Mouse (Mus musculus) kidney, embryonic 14.5 days (tissue): ENCODE results near the gene Casp14. TPM values are rescaled to one million over a fixed set of nuclear protein-coding genes. Genes with fewer than 3 reads are reported as not detected.
"Not testable (repeated sequence)": the region's sequence is repeated elsewhere in the genome, so short reads cannot be mapped to it uniquely, and the experiment has no call there.

Experiments
- ATAC-seq: fragments of 200-750 bp; cut with Nextera tagmentation; 2 replicates; pipeline ENCODE4 v1.8.0; 2017; ENCODE audit warnings: moderate number of reproducible peaks, mild to moderate bottlenecking, moderate TSS enrichment, moderate library complexity; ENCODE audit not compliant: low FRiP score, low TSS enrichment
- H3K27ac ChIP-seq: fragments of 300-500 bp; sonication (generic); 2 replicates; pipeline ENCODE4 v1.5.1; 2014; ENCODE audit warnings: low read depth, mild to moderate bottlenecking, low read length, moderate library complexity, mixed read lengths
- H3K27me3 ChIP-seq: fragments of 300-500 bp; sonication (generic); 2 replicates; pipeline ENCODE4 v1.6.1; 2014; ENCODE audit warnings: mild to moderate bottlenecking, low read length; ENCODE audit not compliant: control insufficient read depth, insufficient read depth
- H3K36me3 ChIP-seq: fragments of 300-500 bp; sonication (generic); 2 replicates; pipeline ENCODE4 v1.6.1; 2014; ENCODE audit warnings: low read length, mixed read lengths; ENCODE audit not compliant: control insufficient read depth, insufficient read depth
- H3K4me1 ChIP-seq: fragments of 300-500 bp; sonication (generic); 2 replicates; pipeline ENCODE4 v1.6.1; 2014; ENCODE audit warnings: low read length, mixed read lengths; ENCODE audit not compliant: control insufficient read depth, insufficient read depth
- H3K4me2 ChIP-seq: fragments of 300-500 bp; sonication (generic); replicated peaks from 2 replicates; pipeline ENCODE4 v1.6.1; 2014; ENCODE audit warnings: low read depth, mild to moderate bottlenecking, low read length
- H3K4me3 ChIP-seq: fragments of 300-500 bp; sonication (generic); 2 replicates; pipeline ENCODE4 v1.5.1; 2014; ENCODE audit warnings: mild to moderate bottlenecking, low read length
- H3K9ac ChIP-seq: fragments of 300-500 bp; sonication (generic); 2 replicates; pipeline ENCODE4 v1.6.1; 2014; ENCODE audit warnings: low read depth, mild to moderate bottlenecking, low read length, moderate library complexity
- H3K9me3 ChIP-seq: fragments of 300-500 bp; sonication (generic); 2 replicates; pipeline ENCODE4 v1.6.1; 2016; ENCODE audit warnings: low read length; ENCODE audit not compliant: control insufficient read depth
- WGBS: fragments of 180-500 bp; shearing (Covaris S2); extraction: QIAGEN DNeasy Blood & Tissue Kit; methylation state at CpG from one replicate; pipeline ENCODE4 v1.1.7; 2014; 5-methylcytosine and 5-hydroxymethylcytosine counted together
- polyA plus RNA-seq: library from polyadenylated mRNA; unstranded; fragments of >200 nt; fragmentation: Nextera tagmentation; extraction: Ambion mirVana; gene quantifications from 2 replicates; pipeline ENCODE4 v1.2.1, GENCODE M21; 2014

The Casp14 gene
- polyA plus RNA-seq, 1 experiment from 2014 or later = not detected

GRCm38 (mm10) chr10:78710706-78711105, 7.4 kb downstream of the Casp14 start:
- no peaks in the 10 kb centered on the region for H3K27me3 ChIP-seq
- no peak overlapping the region for H3K9ac ChIP-seq
- no peak overlapping the region for H3K4me2 ChIP-seq
- ATAC-seq = no peak
- H3K27ac ChIP-seq = no peak overlapping the region
- H3K9me3 ChIP-seq = no peaks in the 10 kb centered on the region
- no peaks in the 10 kb centered on the region for H3K36me3 ChIP-seq
- H3K4me3 ChIP-seq = no peak overlapping the region
- no peaks in the 10 kb centered on the region for H3K4me1 ChIP-seq

GRCm38 (mm10) chr10:78700881-78701280, 17.2 kb downstream of the Casp14 start:
- H3K36me3 ChIP-seq = no peaks in the 10 kb centered on the region
- H3K9ac ChIP-seq = no peak overlapping the region
- no peak overlapping the region for H3K4me2 ChIP-seq
- H3K27ac ChIP-seq = no peak overlapping the region
- no peak overlapping the region for H3K4me3 ChIP-seq
- no peak for ATAC-seq
- WGBS = 36% methylated on average over 3 of the region's 3 CpGs
- H3K9me3 ChIP-seq = no peaks in the 10 kb centered on the region
- no peaks in the 10 kb centered on the region for H3K27me3 ChIP-seq
- H3K4me1 ChIP-seq = no peaks in the 10 kb centered on the region

GRCm38 (mm10) chr10:78689973-78690372, 28.1 kb downstream of the Casp14 start:
- no peak overlapping the region for H3K4me2 ChIP-seq
- H3K9ac ChIP-seq = no peak overlapping the region
- WGBS = 72% methylated on average over 6 of the region's 6 CpGs
- no peaks in the 10 kb centered on the region for H3K36me3 ChIP-seq
- no peak overlapping the region for H3K4me3 ChIP-seq
- H3K9me3 ChIP-seq = no peaks in the 10 kb centered on the region
- no peaks in the 10 kb centered on the region for H3K27me3 ChIP-seq
- no peak for ATAC-seq
- no peaks in the 10 kb centered on the region for H3K4me1 ChIP-seq
- H3K27ac ChIP-seq = no peak overlapping the region

- Histone ChIP-seq H3K4me2 (no peak overlapping the region), H3K9me3 (no peaks in the 10 kb centered on the region), H3K4me1 (no peaks in the 10 kb centered on the region), H3K27ac (no peak overlapping the region), H3K4me3 (no peak overlapping the region), H3K27me3 (no peaks in the 10 kb centered on the region), H3K36me3 (no peaks in the 10 kb centered on the region), H3K9ac (no peak overlapping the region)
- ATAC-seq = no peak
- 57% methylated on average over 4 of the region's 4 CpGs for WGBS
Measured at GRCm38 (mm10) chr10:78686995-78687577, 31.0 kb downstream of the Casp14 start.

- not testable (repeated sequence) for H3K9me3 ChIP-seq, H3K4me3 ChIP-seq, H3K27ac ChIP-seq, H3K4me1 ChIP-seq, H3K36me3 ChIP-seq, H3K27me3 ChIP-seq, H3K4me2 ChIP-seq, H3K9ac ChIP-seq, ATAC-seq
- WGBS = 11% methylated on average over 1 of the region's 1 CpGs
Measured at GRCm38 (mm10) chr10:78670121-78670520, 48.0 kb downstream of the Casp14 start.

- not testable (repeated sequence) for H3K27me3 ChIP-seq, H3K4me1 ChIP-seq, H3K36me3 ChIP-seq, H3K4me3 ChIP-seq, H3K9me3 ChIP-seq, H3K9ac ChIP-seq, H3K4me2 ChIP-seq, H3K27ac ChIP-seq, ATAC-seq
- 97% methylated on average over 10 of the region's 10 CpGs for WGBS
Measured at GRCm38 (mm10) chr10:78666696-78667095, 51.4 kb downstream of the Casp14 start.

GRCm38 (mm10) chr10:78664546-78664945, 53.5 kb downstream of the Casp14 start:
- no peaks in the 10 kb centered on the region for H3K4me1 ChIP-seq
- no peaks in the 10 kb centered on the region for H3K36me3 ChIP-seq
- no peak overlapping the region for H3K4me3 ChIP-seq
- no peak overlapping the region for H3K9ac ChIP-seq
- H3K9me3 ChIP-seq = no peaks in the 10 kb centered on the region
- no peaks in the 10 kb centered on the region for H3K27me3 ChIP-seq
- no peak overlapping the region for H3K27ac ChIP-seq
- 85% methylated on average over 1 of the region's 1 CpGs for WGBS
- no peak for ATAC-seq
- H3K4me2 ChIP-seq = no peak overlapping the region

Other genes with a start within 250 kb of the Casp14 start
- gene Olfr1358, start 200.9 kb downstream of the Casp14 start, polyA plus RNA-seq = not detected in 2 replicates
- 32.3 and 34.0 TPM in 2 replicates for gene Ilvbl, start 143.9 kb downstream of the Casp14 start, polyA plus RNA-seq
- 16.8 and 18.0 TPM in 2 replicates for gene Syde1, start 126.3 kb downstream of the Casp14 start, polyA plus RNA-seq
- gene Olfr1357, start 100.2 kb downstream of the Casp14 start, polyA plus RNA-seq = not detected in 2 replicates
- gene Ccdc105, start 34.8 kb upstream of the Casp14 start, polyA plus RNA-seq = not detected in 2 replicates
- 0.27 and 0.84 TPM in 2 replicates for gene Slc1a6, start 62.2 kb upstream of the Casp14 start, polyA plus RNA-seq
- not detected in 2 replicates for gene Olfr1356, start 133.9 kb upstream of the Casp14 start, polyA plus RNA-seq
- not detected in 2 replicates for gene Olfr1355, start 157.2 kb upstream of the Casp14 start, polyA plus RNA-seq
- gene Olfr1354, start 194.9 kb upstream of the Casp14 start, polyA plus RNA-seq = not detected in 2 replicates
- gene Olfr8, start 232.3 kb upstream of the Casp14 start, polyA plus RNA-seq = not detected in 2 replicates
- not detected in 2 replicates for gene Olfr1353, start 245.0 kb upstream of the Casp14 start, polyA plus RNA-seq